Mouse (Mus musculus) brain, adult 10 weeks (tissue): ENCODE results near the gene Homez. TPM values are rescaled to one million over a fixed set of nuclear protein-coding genes. Genes with fewer than 3 reads are reported as not detected.

Experiments
- polyA plus RNA-seq: library from polyadenylated mRNA; stranded (reverse); fragments of 350-450 nt; fragmentation: Illumina TruSeq; extraction: RNeasy Lipid Tissue Mini Kit (QIAGEN cat#74804); gene quantifications from one replicate; pipeline ENCODE4 v1.2.3, GENCODE M21; 2015; ENCODE audit warnings: low read depth, low replicate concordance

The Homez gene
- polyA plus RNA-seq, result 11.7 TPM

DNA sequence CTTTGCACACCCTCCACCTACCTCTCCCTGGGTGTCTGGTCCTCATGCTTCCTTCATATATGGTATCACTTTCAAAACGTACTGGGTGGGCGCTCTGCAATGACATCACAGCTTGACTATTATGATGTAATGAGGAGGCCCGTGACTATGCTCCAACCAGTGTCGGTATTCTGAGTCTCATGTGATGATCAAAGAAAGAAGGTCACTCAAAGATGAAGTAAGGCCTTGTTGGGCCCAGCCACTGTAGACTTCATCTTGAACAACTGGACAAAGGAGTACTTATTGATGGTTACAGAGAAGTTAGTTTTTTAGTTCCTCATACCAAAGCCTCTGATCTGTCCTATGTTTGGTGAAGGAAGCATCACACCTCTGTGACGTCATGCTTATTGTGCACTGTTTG is at the start of gene Homez:
Homez (minus strand) TSS at position 101 of the 400 bp plus-strand sequence.

GRCm38 (mm10) chr14:54912886-54913285 is 42.1 kb upstream of the Homez start, which contains the start of gene Slc22a17:
Slc22a17 (minus strand) TSS chr14:54913132.

GRCm38 (mm10) chr14:54892200-54892599 is 21.4 kb upstream of the Homez start, which contains the start of gene Pabpn1:
Pabpn1 (plus strand) TSS chr14:54892500.

DNA sequence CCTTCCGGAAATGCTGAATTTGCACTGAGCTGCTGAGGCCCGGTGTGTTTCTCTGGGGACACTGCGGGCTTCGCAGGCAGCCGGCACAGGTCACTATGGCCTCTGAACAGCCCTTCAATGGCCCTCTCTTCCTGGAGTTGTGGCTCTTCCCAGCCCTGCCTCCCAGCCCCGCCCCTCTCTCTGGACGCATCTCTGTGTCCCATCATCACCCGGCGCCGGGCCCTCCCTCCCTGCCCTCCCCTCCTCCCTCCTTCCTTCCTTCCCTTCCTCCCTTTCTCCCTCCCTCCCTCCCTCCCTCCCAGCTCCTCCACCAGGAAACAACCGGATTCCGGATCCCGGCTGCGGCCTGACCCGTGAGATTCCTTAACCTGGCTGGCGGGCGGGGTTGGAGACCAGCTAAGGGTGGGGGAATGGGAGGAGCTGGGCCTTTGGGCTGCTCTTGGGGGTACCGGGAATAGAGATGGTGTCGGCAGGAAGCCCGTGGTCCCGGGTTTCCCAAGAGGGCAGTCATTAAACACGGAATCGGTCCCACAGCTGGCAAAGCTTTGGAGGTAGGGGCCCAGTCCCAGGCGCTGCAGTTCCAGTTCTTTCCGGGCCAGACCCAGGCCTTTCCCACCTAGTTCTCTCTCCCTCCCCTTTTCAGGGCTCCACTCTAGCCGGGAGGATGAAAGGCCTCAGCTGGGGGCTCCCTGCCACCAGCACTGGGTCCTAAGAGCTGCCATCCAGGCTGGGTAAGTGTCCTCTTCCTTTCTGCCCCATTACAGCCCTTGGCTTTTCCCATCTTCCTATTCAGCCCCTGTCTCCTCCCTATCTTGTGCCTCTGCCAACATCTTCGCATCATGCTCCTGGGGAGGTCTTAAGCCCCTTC is 12.6 kb upstream of the Homez start, which contains the start of the genes Bcl2l2 and Gm20521:
Bcl2l2 (plus strand) TSS at position 224 of the 868 bp plus-strand sequence.
Gm20521 (plus strand) TSS at position 288 of the 868 bp plus-strand sequence.

GRCm38 (mm10) chr14:54877048-54877715 is 6.4 kb upstream of the Homez start, which contains the start of gene Ppp1r3e:
Ppp1r3e (minus strand) TSS chr14:54877550.

DNA sequence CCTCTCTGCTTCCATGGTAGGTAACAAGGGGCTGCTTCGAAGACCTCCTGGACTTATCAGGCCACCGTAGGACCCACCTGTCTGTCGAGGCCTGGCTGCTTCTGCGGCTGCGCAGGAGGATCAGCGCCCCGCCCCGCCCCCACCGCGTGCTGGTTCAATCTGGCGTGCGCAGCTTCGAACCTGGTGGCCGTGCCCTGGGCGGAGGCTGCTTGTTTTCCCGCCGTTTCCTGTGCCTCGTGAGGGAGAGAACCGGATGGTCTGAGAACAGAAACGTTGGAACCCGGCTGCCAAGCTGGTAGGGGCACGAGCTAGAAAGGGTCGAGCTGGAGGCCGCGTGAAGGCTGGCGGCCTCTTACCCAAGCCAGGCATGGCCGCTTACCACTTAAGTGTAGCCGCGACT is 56.8 kb downstream of the Homez start, which contains the start of gene Rnf212b:
Rnf212b (plus strand) TSS at position 151 of the 400 bp plus-strand sequence.

Other genes starting within 250 kb of the Homez start
- gene Psmb11, start 249.5 kb downstream of the Homez start, polyA plus RNA-seq, result 0.16 TPM
- gene Gm17606, start 230.0 kb downstream of the Homez start, polyA plus RNA-seq, result not detected
- 6.1 TPM for gene Cdh24, start 229.6 kb downstream of the Homez start, polyA plus RNA-seq
- gene 1700123O20Rik, start 184.7 kb downstream of the Homez start, polyA plus RNA-seq, result 31.4 TPM
- gene Acin1, start 184.0 kb downstream of the Homez start, polyA plus RNA-seq, result 136 TPM
- gene Gm29776, start 172.1 kb downstream of the Homez start, polyA plus RNA-seq, result not detected
- not detected for gene Cebpe, start 158.8 kb downstream of the Homez start, polyA plus RNA-seq
- 35.8 TPM for gene Slc7a8, start 89.0 kb downstream of the Homez start, polyA plus RNA-seq
- not detected for gene Rnf212b, start 56.8 kb downstream of the Homez start, polyA plus RNA-seq
- gene Ppp1r3e, start 6.6 kb upstream of the Homez start, polyA plus RNA-seq, result 18.4 TPM
- gene Bcl2l2, start 12.4 kb upstream of the Homez start, polyA plus RNA-seq, result 100 TPM
- not detected for gene Gm20521, start 12.5 kb upstream of the Homez start, polyA plus RNA-seq
- gene Pabpn1, start 21.5 kb upstream of the Homez start, polyA plus RNA-seq, result 242 TPM
- 521 TPM for gene Slc22a17, start 42.2 kb upstream of the Homez start, polyA plus RNA-seq
- gene Efs, start 55.2 kb upstream of the Homez start, polyA plus RNA-seq, result 10.0 TPM
- gene Il25, start 61.7 kb upstream of the Homez start, polyA plus RNA-seq, result not detected
- gene Cmtm5, start 65.3 kb upstream of the Homez start, polyA plus RNA-seq, result 113 TPM
- gene Myh6, start 96.0 kb upstream of the Homez start, polyA plus RNA-seq, result 1.4 TPM
- not detected for gene Gm17428, start 106.0 kb upstream of the Homez start, polyA plus RNA-seq
- 17.5 TPM for gene Myh7, start 123.7 kb upstream of the Homez start, polyA plus RNA-seq
- gene Ngdn, start 144.5 kb upstream of the Homez start, polyA plus RNA-seq, result 34.0 TPM
- gene Zfhx2, start 221.4 kb upstream of the Homez start, polyA plus RNA-seq, result 15.5 TPM
- gene Thtpa, start 223.8 kb upstream of the Homez start, polyA plus RNA-seq, result 28.1 TPM
- gene Ap1g2, start 235.6 kb upstream of the Homez start, polyA plus RNA-seq, result 7.5 TPM
- gene Jph4, start 246.0 kb upstream of the Homez start, polyA plus RNA-seq, result 157 TPM